Mouse (Mus musculus): ENCODE data around the gene Capn9. TPM values are rescaled to one million over a fixed set of nuclear protein-coding genes. Genes with fewer than 3 reads are reported as not detected.

Gene Capn9
- polyA plus RNA-seq, 1 experiment: not detected

- H3K4me3 ChIP-seq (ENCODE audit: insufficient read depth, low read length): no peak overlapping the region
- no peaks in the 10 kb centered on the region for H3K4me1 ChIP-seq (ENCODE audit: control insufficient read depth, insufficient read depth, low read length)
- H3K27ac ChIP-seq (ENCODE audit: insufficient read depth, low read depth, low read length): no peak overlapping the region
- TF ChIP-seq POLR2A (IDR thresholded peaks at IDR 0.05; ENCODE audit: borderline replicate concordance, low read depth, low read length) (no peak), CTCF (IDR thresholded peaks at IDR 0.05; ENCODE audit: low read depth, low read length) (peak; percentile 57; the same call in 1 of the 2 replicates)
Observed at GRCm38 (mm10) chr8:124608239-124608971, 32.5 kb downstream of the Capn9 start.

DNA sequence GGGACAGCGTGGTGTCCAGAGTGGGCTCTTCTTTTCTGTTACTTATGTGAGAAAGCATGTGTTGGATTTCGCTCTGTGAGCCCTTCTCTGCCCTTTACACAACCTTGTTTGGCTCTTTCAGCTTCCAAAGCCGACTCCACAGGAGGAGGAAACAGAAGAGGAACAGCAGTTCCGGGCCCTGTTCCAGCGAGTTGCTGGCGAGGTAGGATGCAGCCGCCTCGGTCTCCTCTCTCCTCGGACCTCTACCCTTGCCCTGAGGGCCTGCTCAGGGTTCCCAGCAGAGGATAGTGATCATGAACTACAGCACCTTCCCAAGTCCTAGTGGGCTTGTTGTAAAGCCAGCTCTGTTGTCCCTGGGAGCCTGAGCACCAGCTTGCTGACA, 33.1 kb downstream of the Capn9 start:
- TF ChIP-seq POLR2A (IDR thresholded peaks at IDR 0.05; ENCODE audit: borderline replicate concordance, low read depth, low read length) (no peak), CTCF (IDR thresholded peaks at IDR 0.05; ENCODE audit: low read depth, low read length) (no peak)
- Histone ChIP-seq H3K4me3 (ENCODE audit: insufficient read depth, low read length) (no peak overlapping the region), H3K4me1 (ENCODE audit: control insufficient read depth, insufficient read depth, low read length) (no peaks in the 10 kb centered on the region), H3K27ac (ENCODE audit: insufficient read depth, low read depth, low read length) (no peak overlapping the region)

- Histone ChIP-seq H3K4me3 (ENCODE audit: insufficient read depth, low read length) (no peak overlapping the region), H3K4me1 (ENCODE audit: control insufficient read depth, insufficient read depth, low read length) (peaks cover 7% of the 10 kb centered on the region), H3K27ac (ENCODE audit: insufficient read depth, low read depth, low read length) (no peak overlapping the region)
- TF ChIP-seq CTCF (IDR thresholded peaks at IDR 0.05; ENCODE audit: low read depth, low read length) (no peak), POLR2A (IDR thresholded peaks at IDR 0.05; ENCODE audit: borderline replicate concordance, low read depth, low read length) (no peak)
Observed at GRCm38 (mm10) chr8:124614325-124614724, 38.4 kb downstream of the Capn9 start.

GRCm38 (mm10) chr8:124617266-124617869, 41.5 kb downstream of the Capn9 start:
- peaks cover 7% of the 10 kb centered on the region for H3K4me1 ChIP-seq (ENCODE audit: control insufficient read depth, insufficient read depth, low read length)
- no peak overlapping the region for H3K27ac ChIP-seq (ENCODE audit: insufficient read depth, low read depth, low read length)
- peak overlapping the region; percentile 38 for H3K4me3 ChIP-seq (ENCODE audit: insufficient read depth, low read length)
- TF ChIP-seq CTCF (IDR thresholded peaks at IDR 0.05; ENCODE audit: low read depth, low read length): peak; percentile 98
- TF ChIP-seq POLR2A (IDR thresholded peaks at IDR 0.05; ENCODE audit: borderline replicate concordance, low read depth, low read length): no peak

DNA sequence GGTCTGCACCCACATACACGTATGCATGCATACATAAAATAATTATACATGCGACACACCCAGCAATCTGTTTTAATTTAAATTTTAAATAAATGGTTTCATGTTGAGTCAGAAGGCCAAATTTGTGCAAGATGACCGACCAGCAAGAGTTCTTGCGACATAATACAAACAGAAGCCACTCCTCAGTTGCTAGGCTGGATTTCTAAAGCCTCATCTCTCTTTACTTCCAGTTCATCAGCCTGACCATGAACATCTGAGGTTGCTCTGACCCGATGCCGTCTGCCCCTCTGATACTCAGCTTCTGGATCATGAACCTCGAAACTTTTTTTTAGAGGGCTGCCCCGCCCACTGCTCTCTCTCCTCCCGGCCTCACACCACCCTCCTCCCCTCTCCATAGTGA, 42.3 kb downstream of the Capn9 start:
- TF ChIP-seq CTCF (IDR thresholded peaks at IDR 0.05; ENCODE audit: low read depth, low read length) (no peak), POLR2A (IDR thresholded peaks at IDR 0.05; ENCODE audit: borderline replicate concordance, low read depth, low read length) (no peak)
- Histone ChIP-seq H3K4me1 (ENCODE audit: control insufficient read depth, insufficient read depth, low read length) (peaks cover 7% of the 10 kb centered on the region), H3K4me3 (ENCODE audit: insufficient read depth, low read length) (no peak overlapping the region), H3K27ac (ENCODE audit: insufficient read depth, low read depth, low read length) (0 out of 2 replicates have a peak overlapping the region, but pooled peaks have one; percentile 11)

DNA sequence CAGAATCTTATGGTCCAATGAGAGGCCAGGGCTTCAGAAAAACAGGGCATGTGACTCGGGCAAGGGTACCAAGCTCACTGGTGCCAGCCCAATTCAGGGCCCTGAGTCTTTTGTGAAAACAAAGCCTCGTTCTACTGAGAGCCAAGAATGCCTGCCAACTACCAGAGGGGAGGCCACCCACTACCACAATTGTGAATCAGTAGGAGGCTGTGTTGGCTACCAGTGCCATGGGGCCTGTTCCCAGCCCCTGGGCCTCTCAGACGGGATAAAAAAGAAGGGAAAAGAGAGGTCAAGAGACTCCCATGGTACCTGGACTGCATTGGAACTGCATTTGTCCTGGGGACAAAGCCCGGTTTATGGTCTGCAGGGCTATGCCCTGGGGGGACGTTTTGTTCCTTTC, 45.3 kb downstream of the Capn9 start:
- H3K27ac ChIP-seq (ENCODE audit: insufficient read depth, low read depth, low read length): no peak overlapping the region
- H3K4me3 ChIP-seq (ENCODE audit: insufficient read depth, low read length): no peak overlapping the region
- peaks cover 7% of the 10 kb centered on the region for H3K4me1 ChIP-seq (ENCODE audit: control insufficient read depth, insufficient read depth, low read length)
- no peak for TF ChIP-seq POLR2A (IDR thresholded peaks at IDR 0.05; ENCODE audit: borderline replicate concordance, low read depth, low read length)
- TF ChIP-seq CTCF (IDR thresholded peaks at IDR 0.05; ENCODE audit: low read depth, low read length): no peak

GRCm38 (mm10) chr8:124626251-124626650, 50.3 kb downstream of the Capn9 start:
- Histone ChIP-seq H3K4me3 (ENCODE audit: insufficient read depth, low read length) (no peak overlapping the region), H3K27ac (ENCODE audit: insufficient read depth, low read depth, low read length) (no peak overlapping the region), H3K4me1 (ENCODE audit: control insufficient read depth, insufficient read depth, low read length) (no peaks in the 10 kb centered on the region)
- TF ChIP-seq POLR2A (IDR thresholded peaks at IDR 0.05; ENCODE audit: borderline replicate concordance, low read depth, low read length) (no peak), CTCF (IDR thresholded peaks at IDR 0.05; ENCODE audit: low read depth, low read length) (no peak)

DNA sequence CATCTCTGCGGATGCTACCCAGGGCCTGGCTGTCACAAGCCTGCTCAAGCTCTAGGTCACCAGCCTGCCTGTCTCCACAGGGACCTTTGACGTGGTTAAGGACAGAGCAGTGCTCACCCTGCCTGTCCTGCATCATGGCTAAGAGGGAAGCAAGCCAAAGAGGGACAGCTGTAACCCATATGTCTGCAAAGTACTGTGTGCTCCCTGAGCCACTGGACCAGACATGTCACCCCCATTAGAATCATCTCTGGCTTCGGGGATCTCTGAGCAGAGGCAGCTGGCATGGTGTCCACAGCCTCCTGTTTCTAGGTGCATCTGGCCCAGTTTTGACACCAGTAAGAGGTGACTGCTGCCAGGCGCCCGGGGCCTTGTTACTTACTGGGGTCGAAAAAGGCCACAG, 54.6 kb downstream of the Capn9 start:
- H3K4me1 ChIP-seq (ENCODE audit: control insufficient read depth, insufficient read depth, low read length): peaks cover 11% of the 10 kb centered on the region
- H3K27ac ChIP-seq (ENCODE audit: insufficient read depth, low read depth, low read length): no peak overlapping the region
- no peak overlapping the region for H3K4me3 ChIP-seq (ENCODE audit: insufficient read depth, low read length)
- TF ChIP-seq POLR2A (IDR thresholded peaks at IDR 0.05; ENCODE audit: borderline replicate concordance, low read depth, low read length) (no peak), CTCF (IDR thresholded peaks at IDR 0.05; ENCODE audit: low read depth, low read length) (no peak)

DNA sequence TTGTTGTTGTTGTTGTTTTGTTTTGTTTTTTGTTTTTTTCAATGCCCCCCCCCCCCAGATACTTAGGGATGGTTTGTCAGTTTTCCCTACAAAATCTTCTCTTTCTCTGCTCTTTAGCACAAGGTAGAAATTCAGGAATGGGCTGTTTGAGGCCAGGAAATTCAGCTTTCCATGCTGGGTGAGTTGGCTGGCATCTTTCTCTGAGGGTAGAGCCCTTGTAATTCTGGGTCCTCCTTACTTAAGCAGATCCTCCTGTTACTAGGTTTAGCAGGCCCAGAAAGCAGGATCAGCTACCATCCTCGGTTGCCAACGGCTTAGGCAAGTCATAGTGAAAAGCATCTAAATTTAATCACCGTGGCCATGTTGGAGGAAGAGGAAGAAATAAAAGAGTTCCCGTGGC, 55.0 kb downstream of the Capn9 start:
- Histone ChIP-seq H3K27ac (ENCODE audit: insufficient read depth, low read depth, low read length) (no peak overlapping the region), H3K4me3 (ENCODE audit: insufficient read depth, low read length) (no peak overlapping the region), H3K4me1 (ENCODE audit: control insufficient read depth, insufficient read depth, low read length) (peaks cover 11% of the 10 kb centered on the region)
- TF ChIP-seq POLR2A (IDR thresholded peaks at IDR 0.05; ENCODE audit: borderline replicate concordance, low read depth, low read length): no peak

- TF ChIP-seq CTCF (IDR thresholded peaks at IDR 0.05; ENCODE audit: low read depth, low read length): no peak
- no peak overlapping the region for H3K4me3 ChIP-seq (ENCODE audit: insufficient read depth, low read length)
- H3K27ac ChIP-seq (ENCODE audit: insufficient read depth, low read depth, low read length): no peak overlapping the region
- H3K4me1 ChIP-seq (ENCODE audit: control insufficient read depth, insufficient read depth, low read length): peaks cover 11% of the 10 kb centered on the region
Observed at GRCm38 (mm10) chr8:124631966-124632365, 56.1 kb downstream of the Capn9 start.
